Mouse (Mus musculus) spleen, adult 12 weeks (tissue): ENCODE results near the gene Il9.

ENCODE experiments used
- DNase-seq: peaks from one replicate; pipeline ENCODE4 v3.0.0; 2022; ENCODE audit warnings: low spot score

Gene Il9

DNA sequence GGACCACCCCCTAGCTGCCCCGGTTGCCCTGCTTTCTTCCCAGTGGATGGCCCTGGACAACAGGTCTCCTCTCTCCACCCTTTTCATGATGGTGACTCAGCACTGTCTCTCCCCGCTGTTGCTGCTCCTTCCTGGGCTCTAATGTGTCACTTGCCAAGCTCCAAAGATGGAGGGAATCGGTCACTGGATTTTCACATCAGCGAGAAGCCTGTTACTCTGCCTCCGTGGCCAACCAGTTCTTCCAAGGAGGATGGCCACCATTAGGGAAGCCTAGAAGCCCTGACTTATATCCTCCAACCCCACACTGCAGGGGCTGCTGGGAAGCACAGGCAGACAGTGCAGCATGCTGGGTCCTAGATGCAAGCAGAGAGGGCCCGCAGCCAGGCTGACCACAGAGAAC is 10.8 kb downstream of the Il9 start:
- DNase-seq: no peak

DNA sequence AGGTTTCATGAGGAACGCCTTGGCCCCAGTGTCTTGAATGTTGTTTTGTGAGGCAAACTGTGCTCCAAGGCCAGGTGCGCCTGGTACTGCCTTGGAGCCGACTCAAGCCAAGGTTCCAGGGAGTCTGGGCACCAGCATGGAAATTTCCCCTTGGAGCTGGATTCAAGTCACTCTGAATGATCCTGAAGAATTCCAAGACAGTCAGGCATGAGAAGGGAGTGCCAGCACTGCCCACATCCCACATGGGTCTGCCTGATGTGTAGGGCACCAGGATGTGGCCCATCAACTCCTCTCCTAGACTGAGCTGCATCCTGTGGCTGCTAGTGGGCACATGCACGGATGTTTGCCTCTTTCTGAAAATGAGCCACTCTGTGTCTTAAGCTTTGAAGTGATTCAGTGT is 13.5 kb downstream of the Il9 start:
- no peak for DNase-seq

DNA sequence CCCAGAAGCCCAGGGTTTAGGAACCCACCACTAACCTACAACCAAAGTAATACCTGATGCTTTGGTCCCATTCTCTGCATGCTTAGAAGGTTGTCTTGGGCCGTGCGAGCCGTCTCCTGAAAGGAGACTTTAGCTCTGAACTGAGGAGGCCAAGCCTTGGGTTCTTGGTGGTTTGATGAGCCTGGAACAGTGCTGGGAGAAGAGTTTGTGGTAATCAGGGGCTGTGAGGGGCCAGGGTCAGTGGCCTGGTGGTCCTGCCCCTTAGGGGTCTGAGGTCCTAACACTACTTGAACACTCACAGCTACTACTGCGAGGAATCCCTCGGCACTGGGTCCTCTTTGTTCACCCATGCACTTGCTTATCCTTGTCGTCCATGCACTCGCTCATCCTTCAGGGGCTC is 14.3 kb downstream of the Il9 start:
- DNase-seq: no peak

DNA sequence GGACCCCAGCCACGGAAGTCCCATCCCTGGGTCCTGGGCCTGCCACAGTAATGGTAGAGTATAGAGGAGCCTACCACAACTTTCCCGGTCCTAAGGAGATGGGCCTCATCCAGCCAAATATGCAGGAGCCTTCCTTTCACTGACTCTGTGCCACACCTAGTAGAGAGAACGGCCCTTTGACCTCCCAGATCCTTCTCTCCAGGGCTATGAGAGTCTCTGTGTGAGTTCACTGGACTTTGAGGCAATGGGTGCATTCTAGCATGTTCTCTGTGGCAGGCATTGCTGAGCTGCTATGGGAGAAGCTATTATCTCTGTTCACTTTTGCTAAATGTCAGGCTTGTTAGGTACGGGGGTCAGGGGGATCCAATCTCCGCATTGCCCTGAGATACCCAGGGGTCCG is 18.3 kb downstream of the Il9 start:
- DNase-seq: no peak

DNA sequence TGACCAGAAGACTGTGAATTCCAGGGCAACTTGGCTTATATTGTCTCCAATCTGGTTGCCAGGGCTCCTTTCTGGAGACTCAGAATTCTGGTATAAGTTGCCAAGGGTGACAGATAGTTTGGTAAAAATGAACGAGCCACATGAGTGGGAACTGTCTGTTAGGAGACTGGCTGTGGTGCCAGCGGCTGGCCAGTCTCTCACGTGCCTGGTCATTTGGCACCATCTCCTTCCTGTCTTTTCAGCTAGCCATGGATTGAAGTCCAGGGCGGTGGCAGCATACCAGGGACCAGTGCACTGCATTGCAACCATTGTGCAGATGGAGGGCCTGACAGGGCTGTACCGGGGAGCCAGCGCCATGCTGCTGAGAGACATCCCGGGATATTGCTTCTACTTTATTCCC is 18.8 kb downstream of the Il9 start:
- no peak for DNase-seq

DNA sequence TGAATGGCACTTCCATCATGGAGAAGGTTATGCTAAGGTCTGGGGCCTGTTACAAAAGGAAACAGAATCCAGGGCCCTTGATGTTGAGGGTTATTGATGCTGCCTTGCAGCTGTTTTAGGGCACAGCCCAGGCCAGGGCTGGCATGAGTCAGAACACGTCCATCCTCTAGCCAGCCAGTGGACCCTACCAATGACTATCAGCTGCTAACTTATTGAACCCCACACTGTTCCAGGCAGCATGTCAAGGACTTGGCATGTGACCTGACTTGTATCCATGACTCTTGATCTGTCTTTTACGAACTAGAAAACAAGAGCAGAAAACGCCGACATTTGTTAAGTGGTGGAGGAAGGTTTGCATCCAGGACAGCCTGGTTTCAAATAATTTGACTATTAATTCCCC is 19.3 kb downstream of the Il9 start:
- no peak for DNase-seq

DNA sequence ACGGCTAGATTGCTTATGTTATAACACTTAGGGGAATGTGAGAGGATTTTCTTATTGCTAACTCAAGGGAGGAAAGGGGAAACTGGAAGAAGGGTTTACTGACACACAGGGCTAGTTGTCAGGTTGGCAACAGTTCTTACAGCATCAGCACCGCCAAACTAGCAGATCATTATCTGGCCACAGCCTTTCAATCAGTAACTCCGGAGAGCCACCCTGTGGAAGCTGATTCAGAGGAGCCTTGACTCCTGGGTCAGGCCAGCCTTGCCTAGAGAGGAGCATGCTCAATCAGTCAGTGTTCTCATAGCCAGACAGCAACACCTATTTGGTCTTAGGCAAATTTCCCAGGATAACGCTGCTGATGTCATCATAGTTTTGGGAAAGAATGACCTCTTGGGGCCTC is 20.6 kb downstream of the Il9 start:
- DNase-seq: no peak

DNA sequence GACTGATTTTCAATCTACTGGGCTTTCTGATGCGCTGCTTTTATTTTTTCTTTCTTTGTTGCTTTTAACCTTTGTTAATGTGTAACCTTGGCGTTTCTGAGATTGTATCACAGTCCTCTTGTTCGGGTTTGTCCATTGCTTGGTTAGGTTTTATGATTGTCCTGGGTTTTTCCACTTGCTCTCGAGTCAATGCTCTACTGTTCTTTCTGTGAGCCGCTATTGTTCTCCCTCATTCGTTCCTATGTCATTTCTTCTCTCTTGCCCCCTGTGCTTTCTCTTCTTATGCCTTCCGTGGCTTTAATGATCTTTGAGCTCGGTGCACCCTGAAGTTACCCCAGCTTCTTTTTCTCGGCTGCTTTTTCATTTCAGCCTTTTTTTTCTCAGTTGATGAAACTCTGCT is 24.0 kb downstream of the Il9 start:
- DNase-seq: no peak

DNA sequence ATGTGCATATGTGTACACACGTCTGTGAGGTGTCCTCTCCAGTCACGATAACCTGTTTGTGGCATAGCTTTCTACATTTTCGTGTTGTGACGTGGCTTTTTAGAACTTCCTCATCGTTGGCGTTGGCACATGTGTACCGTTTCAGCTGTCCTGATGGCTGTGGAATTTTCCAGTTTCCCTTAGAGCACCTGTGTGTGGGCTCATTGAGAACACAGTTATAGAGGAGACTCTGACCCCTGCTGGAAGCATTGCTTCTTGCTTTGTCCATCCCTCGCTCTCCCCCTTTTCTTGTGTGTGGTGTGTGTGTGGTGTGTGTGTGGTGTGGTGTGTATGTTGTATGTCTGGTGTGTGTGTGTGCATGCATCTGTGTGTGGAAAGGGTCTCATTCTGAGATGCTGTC is 32.0 kb downstream of the Il9 start:
- DNase-seq: no peak

DNA sequence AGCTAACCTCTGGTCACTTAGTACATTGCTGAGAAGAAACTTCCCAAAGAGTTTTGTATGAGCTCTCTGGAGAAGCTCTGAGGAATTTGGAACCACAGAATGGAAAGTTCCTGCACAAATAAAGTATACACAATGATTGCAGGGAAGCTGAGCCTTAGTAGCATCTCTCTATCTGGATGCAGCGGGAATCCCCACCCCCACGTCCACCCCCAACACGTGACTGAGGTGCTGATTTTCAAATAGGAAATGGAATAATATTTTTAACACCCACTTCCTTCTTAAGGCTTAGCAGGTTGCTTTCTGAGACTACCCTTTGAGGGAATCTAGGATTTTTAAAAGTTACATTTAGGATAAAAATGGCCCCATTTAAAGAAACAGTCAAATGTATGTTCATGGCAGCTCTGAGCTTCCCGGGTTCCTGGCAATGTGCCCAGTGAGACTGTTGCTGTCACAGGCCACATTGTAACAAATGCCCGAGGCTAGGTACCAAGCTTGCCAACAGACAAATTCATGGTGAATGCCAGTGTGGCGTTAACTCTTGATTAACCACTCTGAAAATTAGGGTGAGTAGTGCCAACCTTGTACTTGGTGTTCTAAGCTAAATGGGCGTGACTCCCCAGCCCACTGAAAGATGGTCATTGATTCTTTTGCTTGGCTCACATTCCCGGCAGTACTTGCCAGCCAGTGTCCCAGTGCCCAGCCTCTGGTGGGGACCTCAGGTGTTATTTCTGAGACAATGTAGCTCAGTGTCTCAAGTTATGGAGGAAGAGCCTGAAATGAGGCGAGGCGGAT is 32.6 kb downstream of the Il9 start:
- DNase-seq: no peak

DNA sequence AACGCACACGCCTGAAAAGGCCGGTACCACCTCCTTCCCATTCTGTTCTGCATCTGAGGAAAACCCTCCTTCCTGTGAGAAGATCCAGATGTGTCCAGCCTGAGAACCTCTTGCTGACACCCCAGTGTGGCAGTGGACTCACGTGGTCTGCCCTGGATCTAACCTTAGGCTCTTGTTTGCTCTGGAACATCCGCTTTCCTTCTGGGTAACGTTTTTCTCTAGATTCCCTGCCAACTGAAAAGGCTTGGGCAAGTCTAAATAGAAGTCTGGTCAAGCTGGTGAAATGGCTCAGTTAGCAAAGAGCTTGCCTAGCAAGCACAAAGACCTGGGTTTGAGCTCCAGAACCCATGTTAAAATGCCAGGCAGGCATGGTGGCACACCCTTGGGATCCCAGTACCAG is 37.0 kb downstream of the Il9 start:
- DNase-seq: no peak

DNA sequence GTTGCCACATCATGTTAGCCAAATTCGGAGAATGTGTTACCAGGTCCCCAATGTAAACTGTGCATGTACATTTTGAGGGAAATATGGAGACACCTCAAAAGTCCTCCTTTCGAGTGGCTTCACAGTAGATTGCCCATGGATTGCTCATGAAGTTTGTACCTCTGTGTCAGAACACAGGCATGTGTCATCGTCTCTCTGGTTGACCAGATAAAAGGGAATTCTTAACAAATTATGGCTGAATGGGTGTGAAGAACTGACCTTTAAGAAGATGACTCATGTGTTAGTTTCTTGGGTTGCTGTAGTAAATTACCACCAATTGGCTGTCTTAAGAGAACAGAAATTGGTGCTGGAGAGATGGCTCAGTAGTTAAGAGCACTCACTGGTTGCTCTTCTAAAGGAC is 37.9 kb downstream of the Il9 start:
- no peak for DNase-seq

DNA sequence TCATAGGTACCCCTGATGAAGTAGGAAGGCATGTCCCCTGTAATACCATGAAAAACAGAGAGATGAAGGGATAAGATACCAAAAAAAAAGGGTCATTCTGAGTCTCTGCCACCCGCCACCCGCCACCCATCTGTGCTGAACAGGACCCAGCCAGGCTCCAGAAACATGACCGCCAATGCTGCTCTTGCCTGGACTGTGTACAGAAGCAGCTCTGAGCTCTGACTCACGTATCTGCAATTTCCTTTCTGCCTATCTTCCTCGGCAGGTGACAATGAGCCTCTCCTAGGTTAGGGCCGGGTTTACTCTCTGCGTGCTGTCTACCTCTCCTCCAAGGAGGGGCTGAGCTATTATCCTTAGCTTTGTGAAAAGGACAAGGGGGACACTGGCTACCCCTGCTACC is 38.6 kb downstream of the Il9 start:
- DNase-seq: no peak

DNA sequence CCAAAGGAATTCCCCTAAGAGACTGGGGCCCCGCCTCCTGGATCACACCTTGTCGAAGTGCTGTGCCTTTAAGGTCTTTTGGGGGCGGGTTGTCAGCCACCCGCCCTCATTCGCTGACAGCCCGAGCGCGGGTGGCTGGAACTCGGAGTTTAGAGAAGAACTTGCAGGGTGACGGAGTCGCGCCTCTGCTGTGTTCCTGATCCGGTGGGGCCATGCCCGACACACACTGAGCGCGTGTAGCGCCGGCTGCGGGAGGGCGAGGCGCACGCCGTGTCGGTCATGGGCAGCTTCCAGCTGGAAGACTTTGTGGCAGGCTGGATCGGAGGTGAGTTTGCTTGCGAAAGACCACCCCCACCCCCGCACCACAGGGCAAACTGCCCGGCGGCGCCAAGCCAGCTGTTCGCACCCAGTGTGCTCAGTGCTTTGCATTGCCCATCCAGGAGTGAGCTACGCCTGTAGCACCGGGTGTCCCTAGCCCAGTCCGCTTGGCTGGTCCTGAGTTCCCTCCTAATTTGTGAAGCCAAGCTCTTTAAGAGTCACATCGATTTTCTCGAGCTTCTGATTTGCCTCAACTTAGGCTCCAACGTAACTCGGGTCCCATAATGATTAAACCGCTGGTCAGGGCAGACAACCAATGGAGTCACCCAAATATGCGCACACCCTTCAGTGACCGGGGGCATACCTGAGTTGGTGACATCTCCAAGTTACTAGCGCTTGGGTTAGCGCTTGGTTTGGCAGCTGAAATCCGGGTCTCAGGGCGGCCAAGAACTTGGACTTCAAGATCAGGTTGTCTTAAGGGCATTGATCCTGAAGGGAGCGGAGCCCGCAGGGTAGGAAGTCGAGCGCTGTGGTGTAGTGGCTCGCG is 43.6 kb downstream of the Il9 start, which contains the start of gene Slc25a48:
Slc25a48 (plus strand) TSS at position 145 of the 865 bp plus-strand sequence.
- DNase-seq: no peak

DNA sequence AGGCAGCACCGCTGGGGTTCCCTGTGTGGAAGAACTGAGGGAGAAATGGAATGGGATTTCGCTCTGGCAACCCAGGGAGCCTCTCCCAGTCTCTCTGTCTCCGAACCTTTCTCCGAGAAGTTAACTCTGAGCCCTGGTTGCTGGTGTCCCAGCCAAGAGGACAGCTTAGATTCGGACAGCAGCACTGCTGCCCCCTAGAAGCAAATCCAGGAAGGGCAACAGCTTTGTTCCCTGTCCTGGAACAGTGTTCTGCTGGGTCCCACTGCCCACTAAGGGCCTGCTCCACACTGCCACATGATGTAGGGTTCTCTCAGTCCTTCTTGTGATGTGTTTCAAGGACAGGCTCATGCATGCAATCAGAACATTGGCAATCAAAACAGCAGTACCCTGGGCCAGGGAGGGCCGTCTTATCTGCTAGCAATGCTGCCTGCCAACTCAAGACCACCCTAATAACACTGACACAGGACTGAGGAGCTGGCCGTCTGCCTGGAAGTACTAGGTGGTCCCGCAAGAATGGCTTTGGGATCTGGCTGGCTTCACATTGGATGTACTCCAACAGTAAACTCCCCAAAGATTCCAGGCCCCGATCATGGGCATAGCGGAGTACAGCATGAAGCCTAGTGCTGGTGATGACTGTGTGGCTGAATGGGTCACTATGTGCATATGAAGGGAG is 46.3 kb downstream of the Il9 start:
- no peak for DNase-seq

DNA sequence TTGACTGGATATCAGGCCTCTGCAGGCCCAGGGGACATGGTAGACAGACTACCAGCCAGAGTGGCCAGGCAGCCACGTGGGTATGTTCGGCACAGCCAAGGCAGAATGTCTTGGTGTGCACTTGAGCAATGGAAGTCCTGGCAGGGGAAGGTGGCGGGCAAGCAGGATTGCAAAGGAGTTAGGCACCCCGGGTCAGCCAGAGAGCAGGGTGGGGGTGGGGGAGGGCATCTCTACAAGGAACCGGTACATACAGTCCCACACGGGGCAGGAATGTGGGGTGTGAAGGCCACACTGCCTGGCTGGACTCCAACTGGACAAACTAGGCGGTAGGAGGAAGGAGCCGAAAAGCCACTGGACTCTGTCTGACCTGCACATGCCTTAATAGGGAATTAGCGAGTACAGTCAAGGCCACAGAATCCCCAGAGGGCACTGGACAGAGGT is 47.7 kb downstream of the Il9 start:
- no peak for DNase-seq

DNA sequence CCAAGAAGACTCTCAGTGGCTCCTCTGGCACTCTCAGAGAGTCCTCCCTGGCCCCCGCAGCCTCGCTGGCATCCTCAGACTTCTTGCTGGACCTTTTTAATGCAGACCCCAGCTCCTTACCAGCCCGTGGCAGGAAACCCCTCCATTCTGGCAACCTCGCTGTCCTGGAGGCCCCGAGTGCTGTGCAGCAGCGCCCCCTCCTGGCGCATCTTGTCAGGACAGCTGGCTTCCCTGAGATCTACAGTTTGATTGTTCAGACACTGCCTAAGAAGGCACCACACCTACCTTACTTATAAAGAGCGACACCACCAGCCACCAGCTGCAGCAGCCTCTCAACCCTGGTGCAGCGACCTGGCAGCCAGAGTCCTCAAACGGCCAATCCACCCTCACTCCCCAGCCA is 48.6 kb downstream of the Il9 start:
- no peak for DNase-seq

DNA sequence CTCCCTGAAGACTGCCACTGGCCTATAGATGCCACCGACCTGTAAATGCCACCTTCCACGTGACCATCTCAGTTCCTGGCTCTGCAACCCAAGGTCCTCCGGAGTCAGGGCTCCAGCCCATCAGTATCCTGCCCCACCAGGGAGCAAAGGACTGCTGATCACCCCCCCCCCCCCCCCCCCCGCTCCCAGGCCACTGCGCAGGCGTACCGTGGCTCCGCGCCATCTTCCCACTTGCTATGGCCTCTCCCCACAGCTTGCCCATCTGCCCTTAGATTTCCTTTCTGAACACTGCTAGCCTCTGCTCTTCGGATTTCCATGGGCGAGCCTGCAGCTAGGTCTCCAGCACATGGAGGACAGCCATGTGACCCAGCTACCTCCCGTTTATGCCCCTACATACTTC is 49.5 kb downstream of the Il9 start:
- DNase-seq: no peak
